7 mouse cellular contexts compared by ENCODE assay signal in genomic region chr2:152368532-152369140, GRCm38 (mm10). TPM values are rescaled to one million over a fixed set of nuclear protein-coding genes. Genes with fewer than 3 reads are reported as not detected.
A peak's percentile ranks its signal among the peaks of the same experiment; 100 is the strongest.
DNase-seq lines count a peak whose midpoint lies in the region; TF ChIP-seq lines count a peak whose summit lies in the region.

No protein-coding gene starts in this region.

- H3K27ac ChIP-seq in ES-E14 (ENCODE audit: insufficient read depth, low read depth, low read length, poor library complexity, severe bottlenecking): no peak overlapping the region
- no peak overlapping the region for H3K27ac ChIP-seq in kidney, adult 2 months (ENCODE audit: insufficient read depth, low read depth, low read length)

- H3K79me3 ChIP-seq in C2C12 (ENCODE audit: low read depth): no peaks in the 10 kb centered on the region

- H3K36me3 ChIP-seq in C2C12 (ENCODE audit: control insufficient read depth, insufficient read depth) (no peaks in the 10 kb centered on the region), ES-E14 (ENCODE audit: control insufficient read depth, insufficient read depth, low read length, poor library complexity, severe bottlenecking) (no peaks in the 10 kb centered on the region)
- H3K36me3 ChIP-seq in kidney, adult 2 months (ENCODE audit: control insufficient read depth, insufficient read depth, low read length): no peaks in the 10 kb centered on the region

- peak; percentile 65 for TF ChIP-seq CTCF in C2C12 (IDR thresholded peaks at IDR 0.05; ENCODE audit: control insufficient read depth, insufficient read depth, insufficient read length)
- TF ChIP-seq CTCF in kidney, adult 2 months (conservative IDR thresholded peaks at IDR 0.05; ENCODE audit: insufficient read depth, insufficient read length, low read depth, low read length): peak; percentile 89

- H3ac ChIP-seq in C2C12 (ENCODE audit: control insufficient read depth, insufficient read length, low read depth): no peak overlapping the region

- H3K4me3 ChIP-seq in C2C12 (ENCODE audit: insufficient read depth, poor library complexity, severe bottlenecking) (no peak overlapping the region), ES-E14 (ENCODE audit: insufficient read depth in 1 of 2, low read depth in 1 of 2, low read length in 2 of 2, poor library complexity in 1 of 2, severe bottlenecking in 1 of 2) (no peak overlapping the region)
- H3K4me3 ChIP-seq in kidney, adult 2 months (ENCODE audit: insufficient read depth, low read depth, low read length): no peak overlapping the region

- H3K79me2 ChIP-seq in C2C12 (ENCODE audit: control insufficient read depth, insufficient read depth): no peaks in the 10 kb centered on the region

- H3K27me3 ChIP-seq in C2C12 (ENCODE audit: control insufficient read depth, insufficient read depth, insufficient read length): peaks cover 5% of the 10 kb centered on the region
- H3K27me3 ChIP-seq in kidney, adult 2 months (replicated peaks; ENCODE audit: control insufficient read depth, insufficient read depth, low read length): no peaks in the 10 kb centered on the region

- H3K4me1 ChIP-seq in ES-E14 (ENCODE audit: control insufficient read depth in 2 of 2, insufficient read depth in 2 of 2, low read length in 2 of 2, poor library complexity in 1 of 2): peaks cover 2 to 6% of the 10 kb centered on the region in 2 experiments; a peak in 2 of 4 replicates
- H3K4me1 ChIP-seq in kidney, adult 2 months (ENCODE audit: control insufficient read depth, insufficient read depth, low read length): peaks cover 3% of the 10 kb centered on the region; the same call in 1 of the 2 replicates

- 30% methylated on average over 14 of the region's 14 CpGs for WGBS in kidney, adult 2 months

- in situ Hi-C loops in ES-E14 (cut with MboI; ENCODE audit: low sequenced_read_pairs in 2 of 2, unreplicated experiment in 2 of 2): loop anchor here in 1 of 2 experiments (10.0 kb wide), 1 partner anchor 344 kb away; no protein-coding TSS in a partner anchor

- no peaks in the 10 kb centered on the region for H3K9me3 ChIP-seq in ES-E14 (ENCODE audit: control insufficient read depth, insufficient read depth, low read depth, low read length)

- peak; percentile 83 for DNase-seq in ES-E14 (ENCODE audit: low read depth, low spot score)
- DNase-seq in cerebellum, adult 8-10 months: peak; percentile 36
- DNase-seq in gastrocnemius, postnatal 10 days: peak; percentile 49
- DNase-seq in kidney, adult 2 months: peak; percentile 51
- DNase-seq in lung, postnatal 25 days (ENCODE audit: low spot score): peak; percentile 62
- DNase-seq in right cerebral cortex, postnatal 14 days: peak; percentile 63

- TF ChIP-seq POLR2A in kidney, adult 2 months (IDR thresholded peaks at IDR 0.05; ENCODE audit: low read depth, low read length): no peak

- no peak overlapping the region for H3K9ac ChIP-seq in ES-E14 (ENCODE audit: insufficient read depth, low read depth, low read length, poor library complexity, severe bottlenecking)

TF ChIP-seq in C2C12, 6 proteins besides CTCF, POLR2A, EP300 and RAD21:
- TF ChIP-seq USF1 (IDR thresholded peaks at IDR 0.05; ENCODE audit: low read depth) (no peak), CEBPB (IDR thresholded peaks at IDR 0.05; ENCODE audit: low read depth) (no peak), MYOG (IDR thresholded peaks at IDR 0.05; ENCODE audit: control insufficient read depth, extremely low read depth, insufficient read length) (no peak), MAX (IDR thresholded peaks at IDR 0.05) (no peak), FOSL1 (IDR thresholded peaks at IDR 0.05; ENCODE audit: insufficient read depth, low read length, poor library complexity, severe bottlenecking) (no peak), MYOD1 (IDR thresholded peaks at IDR 0.05; ENCODE audit: control insufficient read depth, insufficient read length, low read depth) (no peak)

TF ChIP-seq in ES-E14, 5 proteins besides CTCF, POLR2A, EP300 and RAD21:
- TF ChIP-seq ZC3H11A (IDR thresholded peaks at IDR 0.05; ENCODE audit: borderline replicate concordance, low read depth, low read length): peak; percentile 62; the same call in 1 of the 2 replicates
- no peak for TF ChIP-seq ZNF384 (IDR thresholded peaks at IDR 0.05; ENCODE audit: low read depth, low read length)
- TF ChIP-seq CHD2 (IDR thresholded peaks at IDR 0.05; ENCODE audit: low read depth, low read length): peak; percentile 96
TF ChIP-seq in ES-E14: peak in this region for 2.

RNA-seq across cellular contexts. Expression of gene Nrsn2, which starts 7.8 kb away (rescaled TPM):
- not detected for polyA plus RNA-seq in C2C12 (2012; fragmentation: generic; extraction: Trizol)
- total RNA-seq in ES-E14 (2012; rRNA removed): 2.1 and 3.3 TPM in 2 replicates
- under 1 TPM in 1 of 2 experiments, not detected in 1; 0.18 TPM for total RNA-seq in gastrocnemius, postnatal 10 days (2021)
- 0.12 and 0.50 TPM in 2 replicates for polyA plus RNA-seq in kidney, adult 2 months (2012; rRNA removed)

RNA-seq across cellular contexts. Expression of gene Trib3, which starts 24.8 kb away (rescaled TPM):
- 27.6 TPM for polyA plus RNA-seq in C2C12 (2012; fragmentation: generic; extraction: Trizol)
- 18.5 and 29.2 TPM in 2 replicates for total RNA-seq in ES-E14 (2012; rRNA removed)
- total RNA-seq in gastrocnemius, postnatal 10 days (2021): 1 to 10 TPM; 1.3 to 1.5 TPM
- polyA plus RNA-seq in kidney, adult 2 months (2012; rRNA removed): 1.4 and 1.5 TPM in 2 replicates

RNA-seq across cellular contexts. Expression of gene Sox12, which starts 29.2 kb away (rescaled TPM):
- polyA plus RNA-seq in C2C12 (2012; fragmentation: generic; extraction: Trizol): 7.2 TPM
- total RNA-seq in ES-E14 (2012; rRNA removed): 7.4 and 9.1 TPM in 2 replicates
- 1 to 10 TPM; 6.7 to 9.4 TPM for total RNA-seq in gastrocnemius, postnatal 10 days (2021)
- 9.1 and 9.5 TPM in 2 replicates for polyA plus RNA-seq in kidney, adult 2 months (2012; rRNA removed)

RNA-seq across cellular contexts. Expression of gene Rbck1, which starts 36.2 kb away (rescaled TPM):
- polyA plus RNA-seq in C2C12 (2012; fragmentation: generic; extraction: Trizol): 65.3 TPM
- 69.9 and 113 TPM in 2 replicates for total RNA-seq in ES-E14 (2012; rRNA removed)
- total RNA-seq in gastrocnemius, postnatal 10 days (2021): 10 to 100 TPM; 40.7 to 48.6 TPM
- 150 and 155 TPM in 2 replicates for polyA plus RNA-seq in kidney, adult 2 months (2012; rRNA removed)

RNA-seq across cellular contexts. Expression of gene Zcchc3, which starts 46.2 kb away (rescaled TPM):
- not detected for polyA plus RNA-seq in C2C12 (2012; fragmentation: generic; extraction: Trizol)
- 21.4 and 22.9 TPM in 2 replicates for total RNA-seq in ES-E14 (2012; rRNA removed)
- total RNA-seq in gastrocnemius, postnatal 10 days (2021): 1 to 10 TPM; 4.7 to 5.6 TPM
- 3.8 and 4.3 TPM in 2 replicates for polyA plus RNA-seq in kidney, adult 2 months (2012; rRNA removed)
